Mouse (Mus musculus) layer of hippocampus, adult 9-10 months (tissue): ENCODE results near the gene Pate4.
"Not testable (repeated sequence)": the region's sequence is repeated elsewhere in the genome, so short reads cannot be mapped to it uniquely, and the experiment has no call there.

Experiments
- DNase-seq: peaks from one replicate; pipeline ENCODE4 v3.0.0; 2022; ENCODE audit warnings: low spot score

Gene Pate4

GRCm38 (mm10) chr9:35611841-35612240 lies at the start of gene Pate4:
TSS of gene Pate4 (minus strand) at chr9:35611941.
- no peak for DNase-seq

- no peak for DNase-seq
Observed at GRCm38 (mm10) chr9:35648102-35648501, 36.4 kb upstream of the Pate4 start, which contains the start of gene Pate3. TSS of gene Pate3 (minus strand) at chr9:35648202.

DNA sequence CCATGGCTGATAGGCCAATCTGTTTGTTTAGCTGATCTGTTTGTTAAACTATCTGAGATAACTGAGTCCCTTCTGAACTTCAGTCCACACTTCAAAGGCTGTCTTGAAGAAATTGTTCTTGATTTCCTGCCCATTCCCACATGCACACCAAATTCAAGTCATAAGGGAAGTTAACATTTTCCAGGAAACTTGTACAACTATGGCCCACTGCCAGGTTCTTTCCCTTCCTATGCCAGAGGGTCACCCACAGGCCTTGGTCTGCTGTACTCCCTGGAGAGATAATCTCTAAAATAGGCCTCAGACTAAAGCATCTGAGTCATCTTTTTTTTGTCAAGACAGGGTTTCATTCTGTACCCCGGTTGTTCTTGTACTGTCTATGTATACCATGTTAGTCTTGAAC lies 21.2 kb upstream of the Pate4 start:
- no peak for DNase-seq

- DNase-seq = not testable (repeated sequence)
Observed at GRCm38 (mm10) chr9:35616784-35617183, 5.0 kb upstream of the Pate4 start.

GRCm38 (mm10) chr9:35614005-35614404 lies 2.3 kb upstream of the Pate4 start:
- DNase-seq = no peak

DNA sequence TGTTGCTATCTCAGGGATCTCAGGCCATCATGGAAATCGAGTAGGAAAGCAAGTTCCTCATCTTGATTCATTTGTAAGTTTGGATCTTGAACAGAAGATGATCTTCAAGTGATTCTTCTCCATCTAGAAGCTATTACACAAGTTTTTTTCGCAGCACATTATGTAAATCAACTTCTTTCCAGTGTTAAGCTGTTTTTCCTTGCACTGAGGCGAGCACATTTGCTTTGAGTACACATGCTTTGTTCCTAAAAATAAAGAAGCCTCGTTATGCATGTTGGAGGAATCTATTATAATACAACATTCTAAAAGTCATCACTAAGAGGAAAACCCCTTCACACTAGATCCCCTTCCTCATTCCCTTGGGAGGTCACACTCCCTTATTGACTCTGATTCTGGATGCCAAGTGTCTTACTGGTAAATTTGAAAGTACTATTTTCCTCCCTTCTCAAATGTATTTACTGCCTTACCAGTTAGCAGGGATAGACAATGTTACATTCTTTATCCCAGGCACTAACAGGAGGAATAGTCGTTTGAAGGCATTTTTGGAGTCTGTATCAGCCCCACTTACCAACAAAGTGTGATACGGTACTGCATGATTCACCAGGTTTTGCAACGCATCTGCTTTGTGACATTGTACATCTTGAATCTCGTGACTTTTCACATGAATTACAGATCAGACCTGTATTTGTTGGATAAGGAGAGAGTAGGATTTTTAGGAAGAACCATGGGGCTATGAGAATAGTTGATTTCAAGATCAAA lies 3.9 kb downstream of the Pate4 start:
- DNase-seq = no peak

GRCm38 (mm10) chr9:35592903-35593302 lies 18.8 kb downstream of the Pate4 start:
- DNase-seq = peak; percentile 27

- DNase-seq = no peak
Observed at GRCm38 (mm10) chr9:35587674-35588073, 24.1 kb downstream of the Pate4 start.

DNA sequence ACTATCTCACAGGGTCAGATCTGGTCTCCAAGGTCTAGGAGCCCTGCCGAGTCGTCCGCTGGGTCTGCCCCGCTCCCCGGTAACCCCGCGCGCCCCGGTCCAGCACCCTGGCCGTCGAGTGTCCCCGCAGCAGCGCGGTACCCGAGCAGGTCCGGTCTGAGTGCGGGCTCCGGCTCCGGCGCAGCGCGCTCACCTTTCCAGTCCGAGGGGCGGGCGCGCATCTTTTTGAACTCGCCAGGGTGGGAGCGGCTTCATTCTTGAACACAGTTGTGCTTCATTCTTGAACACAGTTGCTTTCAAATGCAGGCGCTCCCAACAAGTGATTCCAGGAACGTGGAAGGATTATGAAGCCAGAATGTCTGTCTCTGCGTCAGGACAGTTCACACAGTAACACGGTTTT lies 37.3 kb downstream of the Pate4 start:
- DNase-seq = no peak

- DNase-seq = no peak
Observed at GRCm38 (mm10) chr9:35570663-35571062, 41.1 kb downstream of the Pate4 start.

- DNase-seq = peak; percentile 82
Observed at GRCm38 (mm10) chr9:35569571-35570534, 41.9 kb downstream of the Pate4 start, which contains the start of the genes Pate2 and Hyls1. TSS of gene Pate2 (plus strand) at chr9:35570284. TSS of gene Hyls1 (minus strand) at chr9:35570398.

- no peak for DNase-seq
Observed at GRCm38 (mm10) chr9:35567995-35568394, 43.7 kb downstream of the Pate4 start.

DNA sequence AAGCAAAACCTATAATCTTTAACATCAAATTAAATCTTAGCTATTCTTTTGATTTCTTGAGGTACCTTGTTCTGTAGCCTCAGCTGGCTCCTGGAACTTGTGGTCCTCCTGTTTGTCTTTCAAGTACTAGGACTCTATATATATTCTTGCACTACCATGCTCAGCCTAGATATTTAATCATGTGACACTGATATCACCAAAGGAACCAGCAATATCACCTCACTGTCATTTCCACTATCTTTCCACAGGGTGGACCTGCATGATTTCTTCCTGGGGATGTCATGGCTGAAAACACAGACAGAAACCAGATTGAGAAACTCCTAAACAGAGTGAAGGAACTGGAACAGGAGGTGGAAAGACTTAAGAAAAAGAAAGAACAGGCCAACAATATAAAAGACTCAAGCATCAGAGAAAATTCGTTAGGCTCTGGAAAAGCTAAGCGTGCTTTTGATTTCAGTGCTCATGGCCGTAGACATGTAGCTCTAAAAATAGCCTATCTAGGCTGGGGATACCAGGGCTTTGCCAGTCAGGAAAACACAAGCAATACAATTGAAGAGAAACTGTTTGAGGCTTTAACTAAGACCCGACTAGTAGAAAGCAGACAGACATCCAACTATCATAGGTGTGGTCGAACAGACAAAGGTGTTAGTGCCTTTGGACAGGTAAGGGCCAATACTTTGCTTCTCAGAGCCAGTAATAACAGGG lies 47.1 kb downstream of the Pate4 start:
- no peak for DNase-seq

DNA sequence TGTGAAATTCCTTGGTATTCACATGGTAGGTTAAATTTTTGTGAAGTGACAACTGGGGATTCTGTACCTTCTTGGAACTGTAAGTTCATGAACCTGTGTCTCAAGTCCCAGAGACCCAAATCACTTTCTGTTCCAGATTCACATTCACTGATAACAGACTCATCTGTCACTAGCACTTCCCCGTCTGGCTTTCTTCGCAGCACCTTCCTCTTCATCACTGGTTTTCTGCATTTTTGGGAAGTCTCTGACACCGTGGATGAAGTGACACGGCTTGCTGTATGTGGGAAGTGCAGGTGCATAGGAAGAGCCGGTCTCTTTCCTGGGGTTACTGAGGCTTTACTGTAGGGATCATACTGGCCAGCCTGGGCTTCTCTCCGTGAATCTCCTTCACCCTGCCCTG lies 50.2 kb downstream of the Pate4 start:
- DNase-seq = no peak

GRCm38 (mm10) chr9:35561076-35561475 lies 50.7 kb downstream of the Pate4 start:
- DNase-seq = no peak

DNA sequence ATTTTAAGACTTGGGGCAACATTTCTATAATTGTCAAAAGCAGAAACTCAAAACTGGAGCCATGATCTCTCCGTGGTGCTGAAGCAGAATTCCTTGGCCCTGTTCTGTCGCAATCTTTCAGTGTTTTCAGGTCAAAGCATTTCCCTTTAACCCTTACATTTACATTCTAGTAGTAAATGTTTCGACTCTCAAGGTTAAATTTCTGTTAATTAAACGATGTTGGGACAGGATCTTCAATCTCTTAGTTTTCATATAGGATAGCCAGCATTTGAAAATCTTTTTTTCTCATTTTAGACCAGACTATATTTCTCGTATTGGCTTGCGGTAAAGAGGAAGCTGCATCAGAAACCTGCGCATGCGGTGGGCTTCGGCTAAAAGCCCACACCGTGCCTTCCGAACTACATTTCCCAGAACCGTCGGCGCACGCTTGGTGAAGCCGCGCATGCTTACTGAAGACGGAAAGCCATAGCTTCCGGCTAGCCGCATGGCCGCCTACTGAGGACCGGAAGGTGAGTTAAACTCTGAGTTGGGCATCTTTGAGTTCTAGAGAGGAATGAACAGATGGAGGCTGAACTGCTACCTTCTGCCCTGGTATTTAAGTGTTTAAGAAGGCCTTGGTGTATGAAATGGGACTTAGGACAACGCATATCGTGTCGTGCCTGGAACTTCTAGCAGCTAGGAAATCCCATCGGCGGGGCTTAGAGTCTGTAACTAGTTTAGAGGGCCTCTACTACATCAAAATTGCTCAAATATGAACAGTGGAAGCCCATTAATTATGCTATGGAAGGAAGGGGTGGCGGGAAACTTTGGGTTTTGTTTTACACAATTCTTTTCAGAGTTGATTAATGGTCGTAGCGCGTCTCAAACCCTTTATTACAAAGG lies 52.5 kb downstream of the Pate4 start:
- DNase-seq = peak; percentile 64

DNA sequence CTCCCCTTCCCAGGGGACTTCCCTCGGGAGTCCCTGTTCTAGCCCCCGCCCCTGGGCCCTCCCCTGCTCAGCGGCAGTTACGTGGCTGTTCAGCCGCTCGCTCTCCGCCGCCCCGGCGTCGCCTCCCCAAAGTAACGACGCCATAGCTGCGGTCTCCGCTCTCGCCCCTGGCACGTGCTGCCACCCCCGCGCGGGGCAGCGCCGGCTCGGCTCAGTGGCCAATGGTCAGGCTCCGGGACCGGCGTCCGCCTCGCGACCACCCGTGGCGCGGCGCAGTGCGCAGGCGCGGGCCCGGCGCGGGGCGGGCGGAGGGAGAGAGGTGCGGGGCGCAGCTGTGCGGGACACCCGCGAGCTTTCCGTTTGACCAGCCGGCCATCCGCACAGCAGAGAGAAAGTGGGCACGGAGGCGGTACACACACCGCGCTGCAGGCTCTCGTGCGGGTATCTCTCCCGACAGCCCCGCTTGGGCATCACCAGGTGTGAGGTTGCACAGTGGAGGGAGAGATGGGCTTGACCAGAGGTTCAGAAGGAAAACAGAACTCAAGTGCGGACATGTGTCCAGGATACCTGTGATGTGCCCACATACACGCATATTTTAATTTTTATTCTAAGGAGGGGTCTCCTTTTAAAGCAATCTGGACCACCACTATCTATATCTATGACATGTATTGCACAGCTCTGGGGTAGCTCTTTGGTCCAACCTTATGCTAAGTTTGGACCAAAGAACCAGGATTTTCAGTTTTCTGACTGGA lies 53.3 kb downstream of the Pate4 start, which contains the start of the genes Ddx25 and Pus3:
Gene Ddx25, minus strand, starts transcription at position 272 of the 752 bp plus-strand sequence.
Gene Pus3, plus strand, starts transcription at position 339 of the 752 bp plus-strand sequence.
- no peak for DNase-seq
